In the genomic region with DNA sequence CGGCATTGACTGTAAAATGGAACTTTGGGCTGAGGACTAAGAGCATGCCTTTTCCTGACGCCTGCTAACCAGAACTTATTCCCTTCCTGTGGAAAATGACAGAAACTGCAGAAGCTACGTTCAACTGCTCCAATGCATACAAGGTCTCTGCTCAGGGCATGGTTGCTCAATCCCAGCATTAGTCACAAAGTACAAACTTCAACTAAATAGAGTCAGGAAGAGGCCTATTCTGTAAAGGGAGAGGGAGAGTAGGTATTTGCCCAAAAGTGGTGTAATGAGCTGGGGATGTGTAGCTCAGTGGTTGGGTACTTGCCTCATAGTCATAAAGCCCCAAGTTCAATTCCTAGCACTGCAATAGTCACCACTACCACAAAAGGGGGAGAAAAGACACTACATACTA, we compare ENCODE assay signal across 33 mouse cellular contexts.
A peak's percentile ranks its signal among the peaks of the same experiment; 100 is the strongest.
DNase-seq lines count a peak whose midpoint lies in the region; ATAC-seq and TF ChIP-seq lines count a peak whose summit lies in the region.
"Had no signal": no experiment of that assay in that cellular context is flagged by ENCODE, and none has a peak within 500 bp of the region (broad histone marks: within the 10 kb centered on the region; RNA-seq: fewer than 3 reads in every experiment).

No protein-coding gene starts in this region.

- no peak overlapping the region for H3K4me2 ChIP-seq in lung, postnatal 0 days (replicated peaks; ENCODE audit: low read depth, low read length)
- no peak overlapping the region for H3K4me2 ChIP-seq in liver, embryonic 14.5 days (ENCODE audit: low read depth)
- H3K4me2 ChIP-seq: embryonic facial prominence, embryonic 12.5 days; forebrain, embryonic 15.5 days; heart, embryonic 11.5 days; hindbrain, embryonic 13.5 days; limb, embryonic 13.5 days; lung, embryonic 15.5 days; neural tube, embryonic 15.5 days had no signal

- H3K9me3 ChIP-seq in lung, postnatal 0 days (ENCODE audit: low read length): no peaks in the 10 kb centered on the region
- no peaks in the 10 kb centered on the region for H3K9me3 ChIP-seq in liver, embryonic 14.5 days (ENCODE audit: control insufficient read depth, low read length)
- H3K9me3 ChIP-seq: embryonic facial prominence, embryonic 12.5 days; forebrain, embryonic 10.5 days; forebrain, embryonic 15.5 days; hindbrain, embryonic 13.5 days; limb, embryonic 13.5 days; lung, embryonic 15.5 days; megakaryocyte, embryonic 14.5 days; neural tube, embryonic 15.5 days had no signal

- no peaks in the 10 kb centered on the region for H3K27me3 ChIP-seq in lung, postnatal 0 days (replicated peaks; ENCODE audit: insufficient read depth, low read length)
- no peaks in the 10 kb centered on the region for H3K27me3 ChIP-seq in liver, embryonic 14.5 days (ENCODE audit: control insufficient read depth, insufficient read depth, low read length)
- H3K27me3 ChIP-seq: embryonic facial prominence, embryonic 12.5 days; forebrain, embryonic 15.5 days; lung, embryonic 15.5 days had no signal

- no peak overlapping the region for H3K4me3 ChIP-seq in lung, postnatal 0 days (ENCODE audit: low read depth, low read length)
- H3K4me3 ChIP-seq in lung, adult 2 months (replicated peaks; ENCODE audit: extremely low read depth, low read depth, low read length): no peak overlapping the region
- no peak overlapping the region for H3K4me3 ChIP-seq in liver, embryonic 14.5 days (ENCODE audit: insufficient read depth in 1 of 2, low read depth in 2 of 2, low read length in 2 of 2)
- H3K4me3 ChIP-seq: embryonic facial prominence, embryonic 12.5 days; forebrain, embryonic 10.5 days; forebrain, embryonic 15.5 days; hindbrain, embryonic 13.5 days; left cerebral cortex, adult 2 months; limb, embryonic 13.5 days; lung, embryonic 15.5 days; megakaryocyte, embryonic 14.5 days; neural tube, embryonic 15.5 days had no signal

- peak; percentile 65 for DNase-seq in lung, postnatal 0 days (ENCODE audit: low spot score)
- DNase-seq in lung, adult 2 months: no peak
- DNase-seq in fibroblast of lung, adult 2 months (ENCODE audit: low read depth): peak; percentile 26
- peak; percentile 16 to 35 (median 35) for DNase-seq in liver, embryonic 14.5 days (ENCODE audit: low read depth in 3 of 3, low spot score in 3 of 3)
- DNase-seq in heart, postnatal 4 days: no peak
- no peak for DNase-seq in gastrocnemius, postnatal 4 days (ENCODE audit: low spot score in 2 of 2)
- DNase-seq in kidney, postnatal 36 days: no peak
- DNase-seq: cerebellum, adult 11-12 months; cerebellum, adult 9-11 months; embryo, embryonic 11 days; gastrocnemius, postnatal 25 days; heart, adult 18-20 months; heart, postnatal 36 days; kidney, adult 8-10 months; layer of hippocampus, adult 9-11 months; lung, postnatal 36 days; midbrain, embryonic 14.5 days; retina, postnatal 1 day; right cerebral cortex, postnatal 25 days; thymus, postnatal 14 days had no signal

- H3K27ac ChIP-seq in lung, postnatal 0 days (ENCODE audit: low read length): no peak overlapping the region
- H3K27ac ChIP-seq in liver, embryonic 14.5 days: no peak overlapping the region
- H3K27ac ChIP-seq: embryonic facial prominence, embryonic 12.5 days; forebrain, embryonic 10.5 days; forebrain, embryonic 15.5 days; hindbrain, embryonic 13.5 days; kidney, postnatal 0 days; left cerebral cortex, adult 2 months; limb, embryonic 13.5 days; lung, embryonic 15.5 days; neural tube, embryonic 15.5 days had no signal

- ATAC-seq in lung, postnatal 0 days: peak; percentile 33; the same call in 1 of the 2 replicates
- ATAC-seq in liver, embryonic 14.5 days (ENCODE audit: insufficient read depth): peak; percentile 58
- ATAC-seq: forebrain, embryonic 15.5 days; intestine, embryonic 16.5 days; Patski had no signal

- 73% methylated on average over 3 of the region's 3 CpGs for WGBS in lung, postnatal 0 days
- 84% methylated on average over 3 of the region's 3 CpGs for WGBS in lung, adult 2 months
- 46% methylated on average over 3 of the region's 3 CpGs for WGBS in liver, embryonic 14.5 days (ENCODE audit: insufficient replicate concordance)

- H3K4me1 ChIP-seq in lung, postnatal 0 days (ENCODE audit: insufficient read depth, low read depth, low read length): no peaks in the 10 kb centered on the region; the same call in 1 of the 2 replicates
- no peaks in the 10 kb centered on the region; the same call in 1 of the 2 replicates for H3K4me1 ChIP-seq in lung, adult 2 months (ENCODE audit: control insufficient read depth, insufficient read depth, low read length)
- peaks cover 0 to 6% of the 10 kb centered on the region in 2 experiments; a peak in 2 of 4 replicates for H3K4me1 ChIP-seq in liver, embryonic 14.5 days (replicated peaks; ENCODE audit: control insufficient read depth in 2 of 2, insufficient read depth in 2 of 2, low read length in 1 of 2)
- H3K4me1 ChIP-seq: embryonic facial prominence, embryonic 12.5 days; forebrain, embryonic 10.5 days; forebrain, embryonic 15.5 days; hindbrain, embryonic 13.5 days; megakaryocyte, embryonic 14.5 days had no signal

- no peak for TF ChIP-seq CTCF in lung, postnatal 0 days (IDR thresholded peaks at IDR 0.05)
- no peak for TF ChIP-seq CTCF in lung, adult 2 months (IDR thresholded peaks at IDR 0.05; ENCODE audit: insufficient read depth, low read length)
- no peak for TF ChIP-seq CTCF in liver, embryonic 14.5 days (IDR thresholded peaks at IDR 0.05; ENCODE audit: low read depth)

- H3K9ac ChIP-seq in lung, postnatal 0 days (replicated peaks; ENCODE audit: low read depth): no peak overlapping the region
- no peak overlapping the region for H3K9ac ChIP-seq in liver, embryonic 14.5 days (replicated peaks)
- H3K9ac ChIP-seq: embryonic facial prominence, embryonic 12.5 days; forebrain, embryonic 15.5 days; hindbrain, embryonic 13.5 days; limb, embryonic 13.5 days; lung, embryonic 15.5 days; neural tube, embryonic 15.5 days had no signal

- no peak for TF ChIP-seq EP300 in lung, postnatal 0 days (IDR thresholded peaks at IDR 0.05)
- no peak for TF ChIP-seq EP300 in liver, embryonic 14.5 days (IDR thresholded peaks at IDR 0.05; ENCODE audit: low read depth)

- no peaks in the 10 kb centered on the region for H3K36me3 ChIP-seq in lung, postnatal 0 days (ENCODE audit: insufficient read depth, low read length)
- no peaks in the 10 kb centered on the region for H3K36me3 ChIP-seq in liver, embryonic 14.5 days (replicated peaks; ENCODE audit: control insufficient read depth, insufficient read depth, low read depth)
- H3K36me3 ChIP-seq: embryonic facial prominence, embryonic 12.5 days; forebrain, embryonic 10.5 days; forebrain, embryonic 15.5 days; hindbrain, embryonic 13.5 days; limb, embryonic 13.5 days; lung, embryonic 15.5 days; neural tube, embryonic 15.5 days had no signal

- TF ChIP-seq POLR2A in lung, adult 2 months (IDR thresholded peaks at IDR 0.05; ENCODE audit: borderline replicate concordance, extremely low read depth, low read depth, low read length): no peak

Comparison
In these comparisons a context has a peak if more than half of its experiments do, and no peak if none do; other contexts are left out.
1. DNase-seq: peak in lung, postnatal 0 days (single experiment), fibroblast of lung, adult 2 months (single experiment) and liver, embryonic 14.5 days (3 of 3); none in lung, adult 2 months (single experiment), heart, postnatal 4 days (single experiment), gastrocnemius, postnatal 4 days (0 of 2) and kidney, postnatal 36 days (0 of 2).